Mouse (Mus musculus) intestine, embryonic 14.5 days (tissue): Measurements from ENCODE around the gene Cyp27b1. TPM values are rescaled to one million over a fixed set of nuclear protein-coding genes. Genes with fewer than 3 reads are reported as not detected.

ENCODE experiments used
- ATAC-seq: fragments of 200-750 bp; cut with Nextera tagmentation; replicated peaks from 2 replicates; pipeline ENCODE4 v1.8.0; 2017; ENCODE audit warnings: low read depth, moderate number of reproducible peaks, moderate TSS enrichment, moderate library complexity; ENCODE audit not compliant: low FRiP score, low TSS enrichment
- DNase-seq: peaks from one replicate; pipeline ENCODE4 v3.0.0-alpha.2; 2018; ENCODE audit warnings: low spot score
- H3K27ac ChIP-seq: fragments of 300-500 bp; sonication (generic); 2 replicates; pipeline ENCODE4 v1.5.1; 2014; ENCODE audit warnings: low read depth, mild to moderate bottlenecking, control low read depth
- H3K27me3 ChIP-seq: fragments of 300-500 bp; sonication (generic); replicated peaks from 2 replicates; pipeline ENCODE4 v1.6.1; 2014; ENCODE audit warnings: low read length, control low read depth; ENCODE audit not compliant: control insufficient read depth, insufficient read depth
- H3K36me3 ChIP-seq: fragments of 300-500 bp; sonication (generic); 2 replicates; pipeline ENCODE4 v1.6.1; 2014; ENCODE audit warnings: low read length, control low read depth; ENCODE audit not compliant: control insufficient read depth, insufficient read depth
- H3K4me1 ChIP-seq: fragments of 300-500 bp; sonication (generic); replicated peaks from 2 replicates; pipeline ENCODE4 v1.6.1; 2014; ENCODE audit warnings: low read length, control low read depth, mixed read lengths; ENCODE audit not compliant: control insufficient read depth, insufficient read depth
- H3K4me2 ChIP-seq: fragments of 300-500 bp; sonication (generic); 2 replicates; pipeline ENCODE4 v1.6.1; 2014; ENCODE audit warnings: low read length
- H3K4me3 ChIP-seq: fragments of 300-500 bp; sonication (generic); 2 replicates; pipeline ENCODE4 v1.5.1; 2014; ENCODE audit warnings: low read depth, low read length, control low read depth, mixed read lengths
- H3K9ac ChIP-seq: fragments of 300-500 bp; sonication (generic); 2 replicates; pipeline ENCODE4 v1.6.1; 2014; ENCODE audit warnings: mild to moderate bottlenecking, low read length
- H3K9me3 ChIP-seq: fragments of 300-500 bp; sonication (generic); 2 replicates; pipeline ENCODE4 v1.6.1; 2016; ENCODE audit warnings: low read length, control low read depth; ENCODE audit not compliant: control insufficient read depth
- WGBS: fragments of 180-500 bp; shearing (Covaris S2); extraction: QIAGEN DNeasy Blood & Tissue Kit; methylation state at CpG from one replicate; pipeline ENCODE4 v1.1.7; 2014; 5-methylcytosine and 5-hydroxymethylcytosine counted together
- polyA plus RNA-seq: library from polyadenylated mRNA; unstranded; fragments of >200 nt; fragmentation: Nextera tagmentation; extraction: Ambion mirVana; gene quantifications from 2 replicates; pipeline ENCODE4 v1.2.1, GENCODE M21; 2014

Cyp27b1 gene
- polyA plus RNA-seq, result 0.07 and 0.15 TPM in 2 replicates

DNA sequence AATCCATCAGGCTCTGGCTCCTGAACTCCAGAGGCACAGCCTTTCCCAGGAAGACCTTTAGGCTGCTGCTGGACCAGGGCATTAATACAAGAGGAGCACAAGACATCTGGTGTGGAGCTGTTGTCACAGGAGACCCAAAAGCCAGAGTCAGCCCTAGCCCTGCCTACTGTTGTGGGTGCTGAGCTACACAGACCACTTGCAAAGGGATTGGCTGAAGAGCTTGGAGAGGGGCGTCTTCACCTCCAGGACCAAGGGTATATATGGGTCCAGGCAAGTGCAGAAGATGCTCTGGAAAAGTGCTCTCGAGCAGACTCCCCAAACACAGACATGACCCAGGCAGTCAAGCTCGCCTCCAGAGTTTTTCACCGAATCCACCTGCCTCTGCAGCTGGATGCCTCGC is at the start of gene Cyp27b1:
Cyp27b1 (plus strand) TSS at position 297 of the 400 bp plus-strand sequence.
- Histone ChIP-seq H3K4me1 (0 out of 2 replicates have a peak, but pooled peaks cover under 1% of the 10 kb centered on the region), H3K27ac (no peak within 1 kb of the TSS), H3K4me3 (peak within 1 kb of the TSS; percentile 16), H3K9me3 (no peaks in the 10 kb centered on the region), H3K4me2 (peak within 1 kb of the TSS; percentile 31), H3K9ac (no peak within 1 kb of the TSS), H3K36me3 (peaks cover 16% of the 10 kb centered on the region; the same call in 1 of the 2 replicates), H3K27me3 (peaks cover 51% of the 10 kb centered on the region)
- WGBS, result 35% methylated on average over 5 of the region's 5 CpGs
- no peak for DNase-seq
- ATAC-seq, result no peak

DNA sequence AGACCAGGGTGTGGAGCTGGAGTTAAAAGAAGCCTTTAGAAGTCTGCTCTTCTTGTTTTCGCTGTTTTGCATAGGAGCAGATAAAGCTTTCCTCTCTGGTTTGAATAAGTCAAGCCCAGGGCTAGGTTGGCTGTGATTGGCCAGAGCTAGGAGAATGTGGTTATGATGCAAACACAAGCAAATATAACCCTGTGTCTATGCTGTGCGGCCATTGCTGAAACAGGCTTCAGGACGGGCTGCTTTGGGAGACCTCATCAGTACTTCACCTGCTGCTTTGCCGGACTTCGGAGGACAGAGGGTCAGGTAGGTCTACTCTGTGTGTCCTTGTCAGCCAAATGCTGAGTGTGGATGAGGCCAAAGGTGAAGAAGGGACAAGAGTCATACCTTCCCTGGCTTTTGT is 47.5 kb upstream of the Cyp27b1 start, which contains the start of gene Avil:
Avil (plus strand) TSS at position 181 of the 400 bp plus-strand sequence.
- Histone ChIP-seq H3K27me3 (no peaks in the 10 kb centered on the region), H3K9ac (no peak within 1 kb of the TSS), H3K4me1 (no peaks in the 10 kb centered on the region), H3K36me3 (peaks cover 42% of the 10 kb centered on the region), H3K4me2 (no peak within 1 kb of the TSS), H3K4me3 (no peak within 1 kb of the TSS), H3K9me3 (no peaks in the 10 kb centered on the region), H3K27ac (no peak within 1 kb of the TSS)
- WGBS, result 89% methylated on average over 5 of the region's 5 CpGs
- ATAC-seq (no peak), DNase-seq (no peak)

GRCm38 (mm10) chr10:127001297-127001696 is 46.8 kb upstream of the Cyp27b1 start:
- Histone ChIP-seq H3K4me2 (no peak overlapping the region), H3K27me3 (no peaks in the 10 kb centered on the region), H3K9ac (no peak overlapping the region), H3K9me3 (no peaks in the 10 kb centered on the region), H3K4me3 (no peak overlapping the region), H3K27ac (no peak overlapping the region), H3K36me3 (peaks cover 35% of the 10 kb centered on the region), H3K4me1 (no peaks in the 10 kb centered on the region)
- no peak for ATAC-seq
- DNase-seq, result no peak
- 79% methylated on average over 9 of the region's 9 CpGs for WGBS

- no peaks in the 10 kb centered on the region for H3K27me3 ChIP-seq
- WGBS, result 89% methylated on average over 1 of the region's 1 CpGs
- no peak overlapping the region for H3K9ac ChIP-seq
These were observed 46.0 kb upstream of the Cyp27b1 start for GRCm38 (mm10) chr10:127002056-127002455.

DNA sequence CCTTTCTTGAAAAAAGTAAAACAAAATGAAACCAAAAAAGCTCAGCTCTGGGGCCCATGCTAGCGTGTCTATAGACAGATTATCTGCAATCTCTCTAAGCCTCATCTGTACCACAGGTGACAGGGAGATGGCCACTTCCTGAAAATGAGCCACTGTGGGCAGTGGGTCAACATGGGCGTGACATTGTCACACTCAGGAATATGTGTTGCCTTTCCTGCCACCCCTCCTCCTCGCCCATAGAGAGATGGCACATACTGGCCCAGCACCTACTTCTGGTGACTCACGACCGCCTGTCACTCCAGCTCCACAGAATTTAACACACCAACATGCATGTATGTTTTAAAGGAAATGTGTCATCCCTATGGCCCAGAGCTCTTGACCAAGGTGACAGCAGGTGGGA is 45.3 kb upstream of the Cyp27b1 start:
- Histone ChIP-seq H3K4me2 (no peak overlapping the region), H3K9ac (no peak overlapping the region), H3K9me3 (no peaks in the 10 kb centered on the region), H3K27ac (no peak overlapping the region), H3K4me1 (no peaks in the 10 kb centered on the region), H3K4me3 (no peak overlapping the region), H3K27me3 (no peaks in the 10 kb centered on the region), H3K36me3 (peaks cover 28% of the 10 kb centered on the region)
- DNase-seq (no peak), ATAC-seq (no peak)
- WGBS, result 87% methylated on average over 5 of the region's 5 CpGs

More at GRCm38 (mm10) chr10:127002056-127002455, 46.0 kb upstream of the Cyp27b1 start:
- Histone ChIP-seq H3K36me3 (peaks cover 35% of the 10 kb centered on the region), H3K4me1 (no peaks in the 10 kb centered on the region), H3K9me3 (no peaks in the 10 kb centered on the region), H3K4me2 (no peak overlapping the region), H3K27ac (no peak overlapping the region), H3K4me3 (no peak overlapping the region)
- DNase-seq (no peak), ATAC-seq (no peak)

DNA sequence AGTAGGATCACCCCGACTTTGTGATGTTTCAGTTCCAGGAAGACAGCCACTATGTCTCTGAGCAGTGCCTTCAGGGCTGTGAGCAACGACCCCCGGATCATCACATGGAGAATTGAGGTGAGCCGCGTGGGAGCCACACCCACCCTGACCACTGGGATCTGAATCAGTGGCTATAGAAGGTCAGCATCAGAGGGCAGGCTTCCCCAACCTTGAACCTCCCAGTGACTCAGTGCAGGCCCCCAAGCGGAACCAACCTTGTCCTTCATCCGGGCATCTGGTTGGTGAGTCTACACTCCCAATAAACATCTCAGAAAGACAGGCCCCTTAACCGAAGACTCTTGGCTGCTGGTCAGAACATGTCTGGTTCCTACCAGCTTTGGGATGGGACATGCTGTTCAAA is 44.7 kb upstream of the Cyp27b1 start:
- H3K9ac ChIP-seq, result no peak overlapping the region

GRCm38 (mm10) chr10:127003806-127004205 is 44.2 kb upstream of the Cyp27b1 start:
- DNase-seq (no peak), ATAC-seq (no peak)
- 77% methylated on average over 7 of the region's 7 CpGs for WGBS
- Histone ChIP-seq H3K27me3 (no peaks in the 10 kb centered on the region), H3K4me1 (no peaks in the 10 kb centered on the region), H3K9me3 (no peaks in the 10 kb centered on the region), H3K4me2 (no peak overlapping the region), H3K36me3 (peaks cover 18% of the 10 kb centered on the region), H3K4me3 (no peak overlapping the region), H3K9ac (no peak overlapping the region), H3K27ac (no peak overlapping the region)

More for the DNA sequence above, 44.7 kb upstream of the Cyp27b1 start:
- Histone ChIP-seq H3K4me2 (no peak overlapping the region), H3K4me3 (no peak overlapping the region), H3K4me1 (no peaks in the 10 kb centered on the region), H3K27me3 (no peaks in the 10 kb centered on the region), H3K9me3 (no peaks in the 10 kb centered on the region), H3K36me3 (peaks cover 22% of the 10 kb centered on the region), H3K27ac (no peak overlapping the region)
- 78% methylated on average over 8 of the region's 8 CpGs for WGBS
- ATAC-seq (no peak), DNase-seq (no peak)

- H3K36me3 ChIP-seq, result no peaks in the 10 kb centered on the region
- H3K9ac ChIP-seq, result no peak overlapping the region
- 54% methylated on average over 5 of the region's 5 CpGs for WGBS
- ATAC-seq (no peak), DNase-seq (no peak)
- H3K4me3 ChIP-seq, result no peak overlapping the region
- no peaks in the 10 kb centered on the region for H3K4me1 ChIP-seq
- no peak overlapping the region for H3K4me2 ChIP-seq
- H3K27ac ChIP-seq, result no peak overlapping the region
- H3K9me3 ChIP-seq, result no peaks in the 10 kb centered on the region
- H3K27me3 ChIP-seq, result no peaks in the 10 kb centered on the region
These were observed 31.6 kb upstream of the Cyp27b1 start for GRCm38 (mm10) chr10:127016488-127016887.

DNA sequence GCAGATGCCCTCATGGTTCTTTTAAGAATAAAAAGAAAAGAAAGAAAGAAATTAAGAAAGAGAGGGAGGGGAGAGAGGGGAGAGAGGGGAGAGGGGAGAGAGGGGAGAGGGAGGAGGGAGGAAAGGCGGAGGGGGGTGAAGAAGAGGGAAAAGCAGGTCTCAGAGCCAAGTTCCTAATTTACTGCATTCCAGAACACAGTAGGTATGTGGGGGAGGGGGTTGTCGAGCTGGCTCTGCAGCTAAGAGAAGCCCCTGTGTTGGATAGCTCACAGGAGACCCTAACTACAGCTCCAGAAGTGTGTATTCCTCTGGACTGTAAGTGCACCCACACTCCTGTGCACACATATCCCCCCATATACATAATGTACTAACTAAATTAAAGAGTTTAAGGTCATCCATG is 31.0 kb upstream of the Cyp27b1 start:
- Histone ChIP-seq H3K36me3 (peaks cover 4% of the 10 kb centered on the region; the same call in 1 of the 2 replicates), H3K27ac (no peak overlapping the region), H3K9ac (no peak overlapping the region), H3K4me1 (no peaks in the 10 kb centered on the region), H3K27me3 (no peaks in the 10 kb centered on the region), H3K4me2 (no peak overlapping the region), H3K4me3 (no peak overlapping the region), H3K9me3 (no peaks in the 10 kb centered on the region)
- DNase-seq (no peak), ATAC-seq (no peak)
- WGBS, result 16% methylated on average over 2 of the region's 2 CpGs
